Mouse (Mus musculus): ENCODE data around the gene Mrpl44. TPM values are rescaled to one million over a fixed set of nuclear protein-coding genes. Genes with fewer than 3 reads are reported as not detected.

The Mrpl44 gene
- polyA plus RNA-seq, 1 experiment from 2014 or later = 22.2 TPM

GRCm38 (mm10) chr1:79802858-79803427, 27.1 kb downstream of the Mrpl44 start:
- no peak overlapping the region for H3K27ac ChIP-seq (ENCODE audit: low read depth)
- no peak for TF ChIP-seq EP300 (IDR thresholded peaks at IDR 0.05; ENCODE audit: low read depth)
- no peak overlapping the region for H3K9ac ChIP-seq (replicated peaks)
- H3K36me3 ChIP-seq (replicated peaks; ENCODE audit: insufficient read depth, low read length) = no peaks in the 10 kb centered on the region
- no peak for DNase-seq
- H3K4me1 ChIP-seq (ENCODE audit: insufficient read depth) = no peaks in the 10 kb centered on the region
- 78% methylated on average over 11 of the region's 11 CpGs for WGBS (ENCODE audit: insufficient replicate concordance)
- no peak overlapping the region for H3K4me3 ChIP-seq (ENCODE audit: low read depth, low read length)
- H3K27me3 ChIP-seq (ENCODE audit: insufficient read depth, low read length) = no peaks in the 10 kb centered on the region
- no peak overlapping the region for H3K4me2 ChIP-seq (ENCODE audit: low read depth, low read length)
- no peak for ATAC-seq
- H3K9me3 ChIP-seq (ENCODE audit: low read length) = no peaks in the 10 kb centered on the region

DNA sequence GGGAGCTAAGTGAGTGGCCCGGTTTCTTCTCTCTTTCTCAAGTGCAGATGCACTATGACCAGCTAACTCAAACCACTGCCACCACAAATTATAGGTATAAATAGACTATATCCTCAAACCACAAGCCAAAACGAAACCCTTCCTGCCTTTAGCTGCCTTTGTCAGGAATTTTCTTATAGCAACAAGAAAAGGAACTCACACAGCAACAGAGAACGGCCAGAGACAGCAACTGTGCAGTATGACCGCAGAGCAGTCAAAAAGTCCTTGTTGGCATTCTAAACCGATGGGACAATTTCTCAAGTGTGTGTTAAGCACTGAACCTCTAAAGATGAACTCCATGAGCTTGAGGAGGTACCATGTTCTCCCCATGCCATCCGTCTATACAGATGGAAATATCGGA, 27.8 kb downstream of the Mrpl44 start:
- Histone ChIP-seq H3K36me3 (replicated peaks; ENCODE audit: insufficient read depth, low read length) (no peaks in the 10 kb centered on the region), H3K9ac (replicated peaks) (no peak overlapping the region), H3K4me2 (ENCODE audit: low read depth, low read length) (no peak overlapping the region), H3K4me1 (ENCODE audit: insufficient read depth) (no peaks in the 10 kb centered on the region), H3K27ac (ENCODE audit: low read depth) (no peak overlapping the region), H3K9me3 (ENCODE audit: low read length) (no peaks in the 10 kb centered on the region), H3K27me3 (ENCODE audit: insufficient read depth, low read length) (no peaks in the 10 kb centered on the region), H3K4me3 (ENCODE audit: low read depth, low read length) (no peak overlapping the region)
- no peak for TF ChIP-seq EP300 (IDR thresholded peaks at IDR 0.05; ENCODE audit: low read depth)
- no peak for TF ChIP-seq CTCF (IDR thresholded peaks at IDR 0.05; ENCODE audit: low read depth)
- WGBS (ENCODE audit: insufficient replicate concordance) = 52% methylated on average over 7 of the region's 7 CpGs
- DNase-seq = no peak
- no peak for ATAC-seq

- Histone ChIP-seq H3K36me3 (replicated peaks; ENCODE audit: insufficient read depth, low read length) (no peaks in the 10 kb centered on the region), H3K4me3 (ENCODE audit: low read depth, low read length) (no peak overlapping the region), H3K4me1 (ENCODE audit: insufficient read depth) (no peaks in the 10 kb centered on the region), H3K9me3 (ENCODE audit: low read length) (no peaks in the 10 kb centered on the region), H3K27ac (ENCODE audit: low read depth) (no peak overlapping the region), H3K4me2 (ENCODE audit: low read depth, low read length) (no peak overlapping the region), H3K27me3 (ENCODE audit: insufficient read depth, low read length) (no peaks in the 10 kb centered on the region), H3K9ac (replicated peaks) (no peak overlapping the region)
- DNase-seq = no peak
- TF ChIP-seq CTCF (IDR thresholded peaks at IDR 0.05; ENCODE audit: low read depth) (no peak), EP300 (IDR thresholded peaks at IDR 0.05; ENCODE audit: low read depth) (no peak)
- ATAC-seq = no peak
- WGBS (ENCODE audit: insufficient replicate concordance) = 63% methylated on average over 5 of the region's 5 CpGs
These were observed 31.0 kb downstream of the Mrpl44 start for GRCm38 (mm10) chr1:79806865-79807264.

GRCm38 (mm10) chr1:79809447-79809846, 33.6 kb downstream of the Mrpl44 start:
- TF ChIP-seq CTCF (IDR thresholded peaks at IDR 0.05; ENCODE audit: low read depth) (no peak), EP300 (IDR thresholded peaks at IDR 0.05; ENCODE audit: low read depth) (no peak)
- Histone ChIP-seq H3K4me3 (ENCODE audit: low read depth, low read length) (no peak overlapping the region), H3K4me2 (ENCODE audit: low read depth, low read length) (no peak overlapping the region), H3K27ac (ENCODE audit: low read depth) (no peak overlapping the region), H3K4me1 (ENCODE audit: insufficient read depth) (no peaks in the 10 kb centered on the region), H3K27me3 (ENCODE audit: insufficient read depth, low read length) (no peaks in the 10 kb centered on the region), H3K36me3 (replicated peaks; ENCODE audit: insufficient read depth, low read length) (no peaks in the 10 kb centered on the region), H3K9me3 (ENCODE audit: low read length) (no peaks in the 10 kb centered on the region), H3K9ac (replicated peaks) (no peak overlapping the region)
- ATAC-seq (no peak), DNase-seq (no peak)
- WGBS (ENCODE audit: insufficient replicate concordance) = 88% methylated on average over 3 of the region's 3 CpGs

GRCm38 (mm10) chr1:79815446-79815845, 39.6 kb downstream of the Mrpl44 start:
- H3K27ac ChIP-seq (ENCODE audit: low read depth) = no peak overlapping the region
- no peaks in the 10 kb centered on the region for H3K27me3 ChIP-seq (ENCODE audit: insufficient read depth, low read length)
- no peak for ATAC-seq
- TF ChIP-seq EP300 (IDR thresholded peaks at IDR 0.05; ENCODE audit: low read depth) = no peak
- TF ChIP-seq CTCF (IDR thresholded peaks at IDR 0.05; ENCODE audit: low read depth) = no peak
- H3K4me1 ChIP-seq (ENCODE audit: insufficient read depth) = no peaks in the 10 kb centered on the region
- no peak overlapping the region for H3K4me3 ChIP-seq (ENCODE audit: low read depth, low read length)
- no peak for DNase-seq
- H3K9me3 ChIP-seq (ENCODE audit: low read length) = no peaks in the 10 kb centered on the region
- 80% methylated on average over 3 of the region's 3 CpGs for WGBS (ENCODE audit: insufficient replicate concordance)
- no peaks in the 10 kb centered on the region for H3K36me3 ChIP-seq (replicated peaks; ENCODE audit: insufficient read depth, low read length)
- no peak overlapping the region for H3K9ac ChIP-seq (replicated peaks)
- H3K4me2 ChIP-seq (ENCODE audit: low read depth, low read length) = no peak overlapping the region

DNA sequence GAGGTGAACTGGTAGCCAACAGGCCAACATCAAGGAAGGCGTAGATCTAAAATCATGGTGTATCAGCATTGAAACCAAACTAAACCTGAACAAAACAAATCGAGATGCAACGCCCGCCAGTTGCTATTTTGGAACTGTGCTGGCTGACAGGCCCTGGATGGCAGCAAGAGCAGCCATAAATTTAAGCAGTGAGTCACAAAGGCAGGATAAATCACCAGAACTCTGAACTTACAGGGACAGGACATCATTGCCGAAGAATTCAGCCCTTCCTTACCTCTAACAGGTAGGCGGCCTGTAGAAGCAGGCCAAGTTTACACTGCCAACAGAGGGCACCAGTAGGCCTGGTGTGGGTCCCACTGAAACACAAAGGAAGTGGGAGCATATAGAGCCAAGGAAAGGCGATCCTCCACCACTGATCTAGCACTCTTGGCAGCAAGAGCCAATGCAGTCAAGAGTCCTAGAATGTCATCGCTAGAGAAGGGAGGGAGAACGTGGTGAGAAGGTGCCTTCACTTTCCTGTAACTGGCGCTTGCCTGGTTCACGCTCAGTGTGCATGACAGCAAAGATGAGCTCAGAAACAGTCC, 43.6 kb downstream of the Mrpl44 start:
- Histone ChIP-seq H3K4me3 (ENCODE audit: low read depth, low read length) (no peak overlapping the region), H3K9me3 (ENCODE audit: low read length) (no peaks in the 10 kb centered on the region), H3K27ac (ENCODE audit: low read depth) (no peak overlapping the region), H3K27me3 (ENCODE audit: insufficient read depth, low read length) (no peaks in the 10 kb centered on the region), H3K36me3 (replicated peaks; ENCODE audit: insufficient read depth, low read length) (no peaks in the 10 kb centered on the region), H3K4me2 (ENCODE audit: low read depth, low read length) (no peak overlapping the region), H3K4me1 (ENCODE audit: insufficient read depth) (no peaks in the 10 kb centered on the region), H3K9ac (replicated peaks) (no peak overlapping the region)
- no peak for ATAC-seq
- DNase-seq = no peak
- TF ChIP-seq EP300 (IDR thresholded peaks at IDR 0.05; ENCODE audit: low read depth) = no peak
- 0 out of 2 replicates have a peak, but pooled peaks have one; percentile 4 for TF ChIP-seq CTCF (IDR thresholded peaks at IDR 0.05; ENCODE audit: low read depth)
- WGBS (ENCODE audit: insufficient replicate concordance) = 83% methylated on average over 11 of the region's 11 CpGs

Measured in liver, postnatal 0 days (tissue).